Mouse (Mus musculus) heart, embryonic 13.5 days (tissue): ENCODE measurements around the gene Gm4952. TPM values are rescaled to one million over a fixed set of nuclear protein-coding genes. Genes with fewer than 3 reads are reported as not detected.

ENCODE experiments used
- ATAC-seq: fragments of 200-750 bp; cut with Nextera tagmentation; 2 replicates; pipeline ENCODE4 v1.8.0; 2017; ENCODE audit warnings: moderate TSS enrichment; ENCODE audit not compliant: insufficient number of reproducible peaks, low FRiP score, low TSS enrichment; ENCODE audit errors: extremely low read depth
- H3K27ac ChIP-seq: fragments of 300-500 bp; sonication (generic); replicated peaks from 2 replicates; pipeline ENCODE4 v1.5.1; 2015; ENCODE audit warnings: moderate library complexity, mild to moderate bottlenecking, inconsistent platforms
- H3K27me3 ChIP-seq: fragments of 300-500 bp; sonication (generic); replicated peaks from 2 replicates; pipeline ENCODE4 v1.6.1; 2015; ENCODE audit warnings: mild to moderate bottlenecking, inconsistent platforms
- H3K36me3 ChIP-seq: fragments of 300-500 bp; sonication (generic); 2 replicates; pipeline ENCODE4 v1.6.1; 2015; ENCODE audit warnings: mild to moderate bottlenecking, inconsistent platforms
- H3K4me1 ChIP-seq: fragments of 300-500 bp; sonication (generic); 2 replicates; pipeline ENCODE4 v1.6.1; 2015; ENCODE audit warnings: inconsistent platforms
- H3K4me2 ChIP-seq: fragments of 300-500 bp; sonication (generic); 2 replicates; pipeline ENCODE4 v1.6.1; 2015; ENCODE audit warnings: inconsistent platforms, mild to moderate bottlenecking, moderate library complexity
- H3K4me3 ChIP-seq: fragments of 300-500 bp; sonication (generic); 2 replicates; pipeline ENCODE4 v1.5.1; 2015; ENCODE audit warnings: moderate library complexity, mild to moderate bottlenecking, inconsistent platforms
- H3K9ac ChIP-seq: fragments of 300-500 bp; sonication (generic); 2 replicates; pipeline ENCODE4 v1.6.1; 2015; ENCODE audit warnings: inconsistent platforms, mild to moderate bottlenecking, moderate library complexity
- H3K9me3 ChIP-seq: fragments of 300-500 bp; sonication (generic); 2 replicates; pipeline ENCODE4 v1.6.1; 2016; ENCODE audit warnings: inconsistent platforms
- WGBS: fragments of 180-500 bp; shearing (Covaris S2); methylation state at CpG from one replicate; pipeline ENCODE4 v1.1.7; 2015; ENCODE audit warnings: mixed read lengths; 5-methylcytosine and 5-hydroxymethylcytosine counted together
- polyA plus RNA-seq: library from polyadenylated mRNA; unstranded; fragments of >200 nt; fragmentation: Nextera tagmentation; extraction: Ambion mirVana; gene quantifications from 2 replicates; pipeline ENCODE4 v1.2.1, GENCODE M21; 2015

Gm4952 gene
- 0.10 and 0.12 TPM in 2 replicates for polyA plus RNA-seq

GRCm38 (mm10) chr19:12599674-12600073, at the start of gene Gm4952:
TSS of gene Gm4952 (plus strand) at chr19:12599974.
- Histone ChIP-seq H3K9ac (no peak within 1 kb of the TSS), H3K27ac (no peak within 1 kb of the TSS), H3K9me3 (no peaks in the 10 kb centered on the region), H3K4me2 (no peak within 1 kb of the TSS), H3K4me3 (no peak within 1 kb of the TSS), H3K27me3 (peaks cover 12% of the 10 kb centered on the region), H3K4me1 (peaks cover 8% of the 10 kb centered on the region), H3K36me3 (no peaks in the 10 kb centered on the region)
- WGBS, result 33% methylated on average over 1 of the region's 1 CpGs
- ATAC-seq, result no peak

GRCm38 (mm10) chr19:12550005-12550942, 49.5 kb upstream of the Gm4952 start:
- no peaks in the 10 kb centered on the region for H3K4me1 ChIP-seq
- H3K27ac ChIP-seq, result no peak overlapping the region
- no peaks in the 10 kb centered on the region for H3K27me3 ChIP-seq
- H3K9ac ChIP-seq, result no peak overlapping the region
- H3K4me3 ChIP-seq, result no peak overlapping the region
- 80% methylated on average over 5 of the region's 5 CpGs for WGBS
- no peak overlapping the region for H3K4me2 ChIP-seq
- no peaks in the 10 kb centered on the region for H3K36me3 ChIP-seq
- no peak for ATAC-seq
- H3K9me3 ChIP-seq, result no peaks in the 10 kb centered on the region

GRCm38 (mm10) chr19:12556293-12556692, 43.5 kb upstream of the Gm4952 start:
- H3K27ac ChIP-seq, result no peak overlapping the region
- no peak overlapping the region for H3K4me2 ChIP-seq
- no peaks in the 10 kb centered on the region for H3K27me3 ChIP-seq
- no peak overlapping the region for H3K9ac ChIP-seq
- no peaks in the 10 kb centered on the region for H3K36me3 ChIP-seq
- H3K9me3 ChIP-seq, result no peaks in the 10 kb centered on the region
- 76% methylated on average over 2 of the region's 2 CpGs for WGBS
- no peak for ATAC-seq
- H3K4me3 ChIP-seq, result no peak overlapping the region
- H3K4me1 ChIP-seq, result no peaks in the 10 kb centered on the region

- no peaks in the 10 kb centered on the region for H3K9me3 ChIP-seq
- no peaks in the 10 kb centered on the region for H3K27me3 ChIP-seq
- no peak overlapping the region for H3K4me2 ChIP-seq
- H3K4me3 ChIP-seq, result no peak overlapping the region
- WGBS, result 68% methylated on average over 4 of the region's 4 CpGs
- H3K4me1 ChIP-seq, result no peaks in the 10 kb centered on the region
- H3K36me3 ChIP-seq, result no peaks in the 10 kb centered on the region
- H3K27ac ChIP-seq, result no peak overlapping the region
- no peak overlapping the region for H3K9ac ChIP-seq
- ATAC-seq, result no peak
These were observed 41.6 kb upstream of the Gm4952 start for GRCm38 (mm10) chr19:12558219-12558618.

DNA sequence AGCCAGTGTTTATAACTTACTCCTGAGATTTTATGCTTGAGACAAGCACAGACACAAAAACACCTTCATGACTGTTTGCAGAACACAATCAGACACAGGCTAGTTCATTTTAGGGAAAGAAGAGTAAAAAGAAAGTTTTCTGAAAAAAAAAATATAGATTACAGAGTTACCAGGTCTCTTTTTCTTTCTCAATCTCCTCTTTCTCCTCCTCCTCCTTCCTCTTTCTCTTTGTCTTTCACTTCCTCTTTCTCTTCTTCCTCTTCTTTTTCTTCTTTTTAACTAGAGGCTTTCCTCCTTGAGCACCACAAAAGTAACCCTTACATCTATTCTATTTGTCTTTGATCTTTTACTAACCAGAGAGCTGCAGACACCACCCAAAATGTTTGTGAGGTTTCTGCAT, 35.6 kb upstream of the Gm4952 start:
- H3K27me3 ChIP-seq, result no peaks in the 10 kb centered on the region
- H3K4me3 ChIP-seq, result no peak overlapping the region
- ATAC-seq, result no peak
- H3K4me1 ChIP-seq, result no peaks in the 10 kb centered on the region
- H3K9ac ChIP-seq, result no peak overlapping the region
- no peaks in the 10 kb centered on the region for H3K9me3 ChIP-seq
- H3K4me2 ChIP-seq, result no peak overlapping the region
- no peak overlapping the region for H3K27ac ChIP-seq
- no peaks in the 10 kb centered on the region for H3K36me3 ChIP-seq

- Histone ChIP-seq H3K36me3 (no peaks in the 10 kb centered on the region), H3K9ac (no peak overlapping the region), H3K27me3 (no peaks in the 10 kb centered on the region), H3K27ac (no peak overlapping the region), H3K4me2 (no peak overlapping the region), H3K4me3 (no peak overlapping the region), H3K9me3 (no peaks in the 10 kb centered on the region), H3K4me1 (no peaks in the 10 kb centered on the region)
- 39% methylated on average over 4 of the region's 4 CpGs for WGBS
- no peak for ATAC-seq
These were observed 32.8 kb upstream of the Gm4952 start for GRCm38 (mm10) chr19:12567011-12567410.

DNA sequence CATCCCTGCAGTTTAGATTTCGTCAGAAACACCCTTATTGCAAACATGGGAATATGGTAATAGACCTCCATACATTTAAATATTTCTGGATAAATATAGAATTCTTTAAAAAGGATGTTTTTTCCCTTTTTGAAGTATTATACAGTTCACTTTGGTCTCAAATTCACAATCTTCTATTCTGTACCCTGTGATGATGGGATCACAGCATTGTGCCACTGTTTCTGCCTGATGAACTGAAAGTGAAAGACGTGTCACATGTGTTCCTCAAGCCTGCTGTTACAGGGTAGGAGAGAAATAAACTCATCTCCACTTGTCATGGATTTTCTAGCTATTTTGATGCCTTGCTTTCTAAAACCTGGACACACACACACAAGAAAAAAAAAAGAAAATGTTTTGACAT, 28.9 kb upstream of the Gm4952 start:
- Histone ChIP-seq H3K9ac (no peak overlapping the region), H3K4me2 (no peak overlapping the region), H3K27me3 (no peaks in the 10 kb centered on the region), H3K9me3 (no peaks in the 10 kb centered on the region), H3K4me1 (peaks cover 20% of the 10 kb centered on the region), H3K4me3 (no peak overlapping the region), H3K36me3 (no peaks in the 10 kb centered on the region), H3K27ac (no peak overlapping the region)
- 56% methylated on average over 2 of the region's 2 CpGs for WGBS
- no peak for ATAC-seq

- Histone ChIP-seq H3K27ac (no peak overlapping the region), H3K36me3 (peaks cover 2% of the 10 kb centered on the region; the same call in 1 of the 2 replicates), H3K4me3 (no peak overlapping the region), H3K4me2 (no peak overlapping the region), H3K27me3 (no peaks in the 10 kb centered on the region), H3K9ac (no peak overlapping the region), H3K9me3 (no peaks in the 10 kb centered on the region), H3K4me1 (peaks cover 20% of the 10 kb centered on the region)
- WGBS, result 85% methylated on average over 1 of the region's 1 CpGs
- ATAC-seq, result no peak
These were observed 28.1 kb upstream of the Gm4952 start for GRCm38 (mm10) chr19:12571687-12572086.

- Histone ChIP-seq H3K9ac (peak overlapping the region; percentile 41; the same call in 1 of the 2 replicates), H3K27me3 (no peaks in the 10 kb centered on the region), H3K4me2 (peak overlapping the region; percentile 83), H3K4me3 (peak overlapping the region; percentile 60), H3K36me3 (peaks cover 11% of the 10 kb centered on the region), H3K27ac (peak overlapping the region; percentile 66), H3K9me3 (no peaks in the 10 kb centered on the region), H3K4me1 (peaks cover 20% of the 10 kb centered on the region)
- WGBS, result 74% methylated on average over 1 of the region's 1 CpGs
- no peak for ATAC-seq
These were observed 27.0 kb upstream of the Gm4952 start for GRCm38 (mm10) chr19:12572614-12573265.

- Histone ChIP-seq H3K4me1 (peaks cover 20% of the 10 kb centered on the region), H3K4me2 (peak overlapping the region; percentile 83), H3K9me3 (no peaks in the 10 kb centered on the region), H3K36me3 (peaks cover 18% of the 10 kb centered on the region), H3K9ac (peak overlapping the region; percentile 85), H3K4me3 (peak overlapping the region; percentile 60), H3K27ac (peak overlapping the region; percentile 75), H3K27me3 (no peaks in the 10 kb centered on the region)
- WGBS, result 6% methylated on average over 14 of the region's 14 CpGs
- peak; percentile 95 for ATAC-seq
These were observed 26.3 kb upstream of the Gm4952 start for GRCm38 (mm10) chr19:12573266-12574011.

DNA sequence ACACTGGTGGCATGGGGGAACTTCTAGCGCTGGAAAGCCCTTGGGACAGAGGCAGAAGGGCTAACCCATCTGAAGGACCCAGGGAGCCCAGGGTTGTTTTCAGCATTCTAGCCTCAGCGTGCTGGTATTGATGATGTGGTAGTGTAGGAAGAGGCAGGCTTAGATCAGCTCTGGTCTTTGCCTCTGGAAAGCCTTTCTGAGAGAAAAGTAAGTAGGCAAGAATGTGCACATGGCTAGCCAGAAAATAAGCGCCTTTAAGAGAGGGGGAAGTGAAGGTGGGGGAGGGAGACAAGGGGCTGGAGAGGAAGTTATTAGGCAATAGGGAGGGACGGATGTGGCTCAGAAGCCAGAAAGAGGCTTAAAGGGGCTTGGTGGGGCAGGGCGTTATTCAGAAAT, 25.8 kb upstream of the Gm4952 start:
- Histone ChIP-seq H3K4me3 (peak overlapping the region; percentile 60), H3K36me3 (peaks cover 23% of the 10 kb centered on the region), H3K9me3 (no peaks in the 10 kb centered on the region), H3K9ac (peak overlapping the region; percentile 85), H3K27me3 (no peaks in the 10 kb centered on the region), H3K4me1 (peaks cover 20% of the 10 kb centered on the region), H3K4me2 (peak overlapping the region; percentile 83), H3K27ac (peak overlapping the region; percentile 75)
- 13% methylated on average over 5 of the region's 5 CpGs for WGBS
- no peak for ATAC-seq
